Mouse (Mus musculus) thymus, adult 2 months (tissue): ENCODE measurements at regions not wholly inside any gene's neighbourhood (a gene's known extent, or its start where the extent isn't known, plus 50 kb on each side); places are given as distances from the start of the nearest gene placed in this dataset.

Experiments
- CTCF ChIP-seq: fragments of 200-500 bp; IDR thresholded peaks from 2 replicates; pipeline ENCODE4 v1.5.1; 2012; ENCODE audit warnings: mild to moderate bottlenecking, control low read depth, low read length, moderate library complexity, borderline replicate concordance; ENCODE audit not compliant: control insufficient read depth, poor library complexity, insufficient read depth; ENCODE audit errors: extremely low read depth
- POLR2A ChIP-seq: fragments of 200-500 bp; IDR thresholded peaks from 2 replicates; pipeline ENCODE4 v1.6.1; 2012; ENCODE audit warnings: mild to moderate bottlenecking, low read length, control low read depth, moderate library complexity; ENCODE audit not compliant: control insufficient read depth, poor library complexity, insufficient read depth; ENCODE audit errors: extremely low read depth

DNA sequence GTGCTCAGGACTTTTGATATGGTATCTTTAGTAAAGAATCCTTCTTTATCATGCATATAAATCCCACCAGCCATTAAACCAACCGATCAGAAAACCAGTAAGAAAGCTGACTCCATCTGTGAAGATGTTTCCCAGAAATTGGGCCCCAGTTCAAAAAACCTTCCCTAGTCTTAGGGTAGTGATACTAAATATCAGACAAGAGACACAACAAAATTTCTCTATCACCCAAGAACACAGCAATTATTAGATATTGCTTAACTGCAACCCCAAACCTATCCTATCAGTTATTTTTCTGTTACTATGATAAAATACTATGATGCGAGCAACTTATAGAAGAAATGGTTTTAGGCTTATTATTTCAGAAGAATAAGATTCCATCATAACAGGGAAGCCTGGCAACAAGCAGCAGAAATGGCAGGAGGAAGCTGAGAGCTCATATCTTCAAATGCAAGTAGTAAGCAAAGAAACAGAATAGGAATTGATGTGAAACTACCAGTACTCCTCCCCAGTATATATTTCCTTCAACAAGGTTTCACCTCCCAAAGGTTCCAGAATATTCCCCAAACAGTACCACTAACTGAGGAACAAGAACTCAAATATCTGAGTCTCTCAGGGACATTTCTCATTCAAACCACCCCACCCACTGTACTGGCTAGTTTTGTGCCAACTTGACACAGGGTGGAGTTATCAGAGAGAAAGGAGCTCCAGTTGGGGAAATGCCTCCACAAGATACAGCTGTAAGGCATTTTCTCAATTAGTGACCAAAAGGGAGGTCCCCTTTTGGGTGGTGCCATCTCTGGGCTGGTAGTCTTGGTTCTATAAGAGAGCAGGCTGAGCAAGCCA lies 234.1 kb downstream of the Tex13c3 start:
- TF ChIP-seq CTCF = no peak
- TF ChIP-seq POLR2A = no peak
